ENCODE assay signal across 33 mouse cellular contexts in genomic region chr11:6778596-6779360, GRCm38 (mm10). TPM values are rescaled to one million over a fixed set of nuclear protein-coding genes. Genes with fewer than 3 reads are reported as not detected.
DNase-seq lines count a peak whose midpoint lies in the region; ATAC-seq lines count a peak whose summit lies in the region.
"Had no signal": no experiment of that assay in that cellular context is flagged by ENCODE, and none has a peak within 500 bp of the region (broad histone marks: within the 10 kb centered on the region; RNA-seq: fewer than 3 reads in every experiment).

No protein-coding gene starts in this region.

- no peak overlapping the region for H3K4me3 ChIP-seq in neural tube, embryonic 11.5 days (ENCODE audit: low read depth, low read length)
- H3K4me3 ChIP-seq: embryonic facial prominence, embryonic 10.5 days; forebrain, embryonic 15.5 days; heart, embryonic 15.5 days; liver, embryonic 13.5 days; midbrain, embryonic 12.5 days had no signal

- H3K27me3 ChIP-seq in neural tube, embryonic 11.5 days (ENCODE audit: control insufficient read depth, insufficient read depth, low read length), result no peaks in the 10 kb centered on the region
- H3K27me3 ChIP-seq: forebrain, embryonic 15.5 days; heart, embryonic 15.5 days; liver, embryonic 13.5 days; midbrain, embryonic 12.5 days had no signal

- peak; percentile 41 for DNase-seq in kidney, adult 9 months
- no peak for DNase-seq in kidney, postnatal 25 days
- no peak for DNase-seq in neural tube, embryonic 11.5 days (ENCODE audit: low spot score)
- DNase-seq in neural tube, embryonic 10.5 days (ENCODE audit: extremely low spot score, low spot score), result no peak
- DNase-seq in Muller cell, postnatal 12 days (ENCODE audit: inconsistent ontology term), result peak; percentile 82
- DNase-seq in layer of hippocampus, adult 8-10 months (ENCODE audit: low spot score in 2 of 2), result no peak
- no peak for DNase-seq in gastrocnemius, postnatal 36 days
- DNase-seq: adrenal gland, adult 2 months; B cell, adult 2 months; cerebellum, adult 11-12 months; cerebellum, postnatal 10 days; gastrocnemius, postnatal 10 days; heart, postnatal 36 days; liver, embryonic 13.5 days; lung, adult 2 months; lung, postnatal 14 days; retina, postnatal 1 day; right cerebral cortex, postnatal 25 days; thymus, postnatal 25 days had no signal

- intact Hi-C loops in gastrocnemius, postnatal 36 days (cut with DNase I), result no loop called here

- H3K4me2 ChIP-seq in neural tube, embryonic 11.5 days (ENCODE audit: low read depth), result no peak overlapping the region
- H3K4me2 ChIP-seq: forebrain, embryonic 15.5 days; heart, embryonic 15.5 days; liver, embryonic 13.5 days; midbrain, embryonic 12.5 days had no signal

- no peak overlapping the region for H3K27ac ChIP-seq in neural tube, embryonic 11.5 days (ENCODE audit: low read depth, low read length)
- H3K27ac ChIP-seq: embryonic facial prominence, embryonic 10.5 days; forebrain, embryonic 15.5 days; heart, embryonic 15.5 days; liver, embryonic 13.5 days; midbrain, embryonic 12.5 days had no signal

- WGBS in neural tube, embryonic 11.5 days, result 23% methylated on average over 10 of the region's 10 CpGs

- ATAC-seq in neural tube, embryonic 11.5 days (ENCODE audit: insufficient read depth, low FRiP score, low TSS enrichment), result peak; percentile 53; the same call in 1 of the 2 replicates
- ATAC-seq: forebrain, embryonic 15.5 days; hindbrain, embryonic 16.5 days; intestine, embryonic 16.5 days had no signal

- no peaks in the 10 kb centered on the region for H3K9me3 ChIP-seq in neural tube, embryonic 11.5 days (ENCODE audit: control insufficient read depth, low read length)
- H3K9me3 ChIP-seq: embryonic facial prominence, embryonic 10.5 days; forebrain, embryonic 15.5 days; heart, embryonic 15.5 days; liver, embryonic 13.5 days; midbrain, embryonic 12.5 days had no signal

- H3K36me3 ChIP-seq in neural tube, embryonic 11.5 days (ENCODE audit: control insufficient read depth, insufficient read depth, low read length), result no peaks in the 10 kb centered on the region
- H3K36me3 ChIP-seq: embryonic facial prominence, embryonic 10.5 days; forebrain, embryonic 15.5 days; heart, embryonic 15.5 days; liver, embryonic 13.5 days; midbrain, embryonic 12.5 days had no signal

- H3K9ac ChIP-seq in neural tube, embryonic 11.5 days (ENCODE audit: low read length), result no peak overlapping the region
- H3K9ac ChIP-seq: forebrain, embryonic 15.5 days; heart, embryonic 15.5 days; liver, embryonic 13.5 days; midbrain, embryonic 12.5 days had no signal

- H3K4me1 ChIP-seq in neural tube, embryonic 11.5 days (ENCODE audit: control insufficient read depth, insufficient read depth, low read length), result no peaks in the 10 kb centered on the region
- H3K4me1 ChIP-seq: forebrain, embryonic 15.5 days; heart, embryonic 15.5 days; liver, embryonic 13.5 days had no signal

RNA-seq across cellular contexts. Expression of gene Gm11983, which starts 58.7 kb away (rescaled TPM):
- not detected in 2 replicates for polyA plus RNA-seq in neural tube, embryonic 11.5 days (2014; fragmentation: Nextera tagmentation; extraction: Ambion mirVana)
- total RNA-seq in layer of hippocampus, adult 8-10 months (2022), result not detected
- not detected for total RNA-seq in gastrocnemius, postnatal 36 days (2021)
- total RNA-seq: adrenal gland, adult 2 months; adrenal gland, postnatal 4 days; CH12.LX; gastrocnemius, postnatal 10 days; heart, postnatal 36 days; left cerebral cortex, postnatal 25 days; megakaryocyte progenitor cell, adult 5-6 weeks had no signal
- polyA plus RNA-seq: adrenal gland, adult 2 months; cortical plate, adult 2 months; embryonic facial prominence, embryonic 10.5 days; forebrain, embryonic 15.5 days; heart, embryonic 15.5 days; hindbrain, embryonic 16.5 days; intestine, embryonic 16.5 days; limb, embryonic 14.5 days; liver, embryonic 13.5 days; lung, adult 2 months; midbrain, embryonic 12.5 days; spleen, adult 2 months; testis, adult 2 months had no signal

Comparison
In these comparisons a context has a peak if more than half of its experiments do, and no peak if none do; other contexts are left out.
1. DNase-seq: peak in kidney, adult 9 months (single experiment) and Muller cell, postnatal 12 days (single experiment); none in kidney, postnatal 25 days (0 of 2), neural tube, embryonic 11.5 days (single experiment), neural tube, embryonic 10.5 days (single experiment), layer of hippocampus, adult 8-10 months (0 of 2) and gastrocnemius, postnatal 36 days (0 of 2).